11 mouse cellular contexts compared by ENCODE assay signal in the genomic region with DNA sequence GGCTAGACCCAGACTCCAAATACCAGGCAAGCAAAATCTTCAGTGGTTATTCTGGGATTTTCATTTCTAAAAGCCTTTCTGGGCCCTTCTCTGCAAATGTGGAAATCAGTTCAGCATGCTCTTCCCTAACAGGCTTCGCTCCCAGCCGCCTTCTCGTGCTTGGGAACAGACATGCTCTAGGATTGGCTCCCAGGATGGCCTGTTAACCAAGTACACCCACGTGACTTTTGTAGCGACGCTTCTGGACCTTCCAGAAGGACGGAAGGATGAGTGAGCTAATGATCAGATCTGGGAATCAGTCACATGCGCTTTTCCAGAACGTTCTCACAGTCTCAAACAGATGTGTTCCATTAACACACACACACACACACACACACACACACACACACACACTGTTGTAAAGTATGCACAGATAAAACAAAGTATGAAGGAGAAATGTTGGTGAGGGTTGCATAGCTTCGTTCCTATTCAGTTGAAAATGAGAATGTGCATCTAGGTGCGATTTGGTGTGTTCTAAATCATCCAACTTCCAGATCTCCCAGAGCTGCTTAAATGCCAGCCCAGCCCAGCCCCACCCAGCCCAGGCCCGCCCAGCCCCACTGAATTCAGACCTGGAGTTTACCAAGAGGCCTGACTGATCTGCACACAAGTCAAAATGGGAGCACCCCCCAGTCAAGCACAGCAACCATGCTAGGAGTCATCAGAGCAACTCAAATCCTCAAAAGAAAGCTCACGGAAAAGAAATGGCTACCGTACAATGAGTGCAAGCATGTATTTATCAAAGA.
DNase-seq lines count a peak whose midpoint lies in the region; ATAC-seq and TF ChIP-seq lines count a peak whose summit lies in the region.
"Had no signal": no experiment of that assay in that cellular context is flagged by ENCODE, and none has a peak within 500 bp of the region (broad histone marks: within the 10 kb centered on the region; RNA-seq: fewer than 3 reads in every experiment).

No protein-coding gene starts in this region.

- no peaks in the 10 kb centered on the region for H3K9me3 ChIP-seq in heart, embryonic 14.5 days (ENCODE audit: control insufficient read depth, low read length)
- no peaks in the 10 kb centered on the region for H3K9me3 ChIP-seq in liver, embryonic 16.5 days (replicated peaks; ENCODE audit: control insufficient read depth, low read length)
- H3K9me3 ChIP-seq: intestine, embryonic 15.5 days; stomach, embryonic 15.5 days had no signal

- ATAC-seq in heart, embryonic 14.5 days (ENCODE audit: insufficient number of reproducible peaks, insufficient read depth, low FRiP score, low read depth): no peak
- peak; percentile 56; the same call in 1 of the 2 replicates for ATAC-seq in liver, embryonic 16.5 days (ENCODE audit: low read depth)
- ATAC-seq: intestine, embryonic 15.5 days had no signal

- TF ChIP-seq CTCF in embryonic fibroblast, embryonic 13.5 days (IDR thresholded peaks at IDR 0.05; ENCODE audit: borderline replicate concordance, insufficient read depth, low read length): no peak

- no peak for DNase-seq in heart, postnatal 14 days
- peak; percentile 7 for DNase-seq in lung, postnatal 14 days
- no peak for DNase-seq in lung, adult 18-20 months
- no peak for DNase-seq in adrenal gland, postnatal 10 days
- DNase-seq: adrenal gland, adult 8-10 months; kidney, postnatal 14 days had no signal

- peak overlapping the region; percentile 41; the same call in 1 of the 2 replicates for H3K4me2 ChIP-seq in heart, embryonic 14.5 days (ENCODE audit: low read length)
- peak overlapping the region; percentile 28; the same call in 1 of the 2 replicates for H3K4me2 ChIP-seq in liver, embryonic 16.5 days (ENCODE audit: low read depth, low read length)
- H3K4me2 ChIP-seq: intestine, embryonic 15.5 days; stomach, embryonic 15.5 days had no signal

- H3K27me3 ChIP-seq in heart, embryonic 14.5 days (ENCODE audit: control insufficient read depth, insufficient read depth, low read length): peaks cover 19% of the 10 kb centered on the region; the same call in 1 of the 2 replicates
- 0 out of 2 replicates have a peak, but pooled peaks cover 2% of the 10 kb centered on the region for H3K27me3 ChIP-seq in liver, embryonic 16.5 days (ENCODE audit: control insufficient read depth, insufficient read depth, low read depth, low read length)
- H3K27me3 ChIP-seq: intestine, embryonic 15.5 days; stomach, embryonic 15.5 days had no signal

- no peaks in the 10 kb centered on the region for H3K36me3 ChIP-seq in heart, embryonic 14.5 days (ENCODE audit: control insufficient read depth, insufficient read depth, low read length)
- no peaks in the 10 kb centered on the region for H3K36me3 ChIP-seq in liver, embryonic 16.5 days (ENCODE audit: control insufficient read depth, insufficient read depth)
- H3K36me3 ChIP-seq: intestine, embryonic 15.5 days; stomach, embryonic 15.5 days had no signal

- H3K4me3 ChIP-seq in heart, embryonic 14.5 days (ENCODE audit: control insufficient read depth in 1 of 2, insufficient read depth in 1 of 2, low read depth in 1 of 2, low read length in 2 of 2): no peak overlapping the region
- H3K4me3 ChIP-seq in embryonic fibroblast, embryonic 13.5 days (ENCODE audit: insufficient read depth, low read length): no peak overlapping the region
- no peak overlapping the region for H3K4me3 ChIP-seq in liver, embryonic 16.5 days (ENCODE audit: low read depth, low read length)
- H3K4me3 ChIP-seq: intestine, embryonic 15.5 days; stomach, embryonic 15.5 days had no signal

- H3K4me1 ChIP-seq in heart, embryonic 14.5 days (ENCODE audit: control insufficient read depth in 2 of 2, insufficient read depth in 2 of 2, low read length in 2 of 2): peaks cover 7 to 12% of the 10 kb centered on the region in 2 experiments
- H3K4me1 ChIP-seq in embryonic fibroblast, embryonic 13.5 days (ENCODE audit: control insufficient read depth, insufficient read depth, low read length): peaks cover 9% of the 10 kb centered on the region
- H3K4me1 ChIP-seq in liver, embryonic 16.5 days (ENCODE audit: control insufficient read depth, low read depth, low read length): peaks cover 14% of the 10 kb centered on the region
- H3K4me1 ChIP-seq: intestine, embryonic 15.5 days; stomach, embryonic 15.5 days had no signal

- no peak for TF ChIP-seq POLR2A in embryonic fibroblast, embryonic 13.5 days (IDR thresholded peaks at IDR 0.05; ENCODE audit: low read depth, low read length)

- H3K9ac ChIP-seq in heart, embryonic 14.5 days (ENCODE audit: low read length): no peak overlapping the region
- no peak overlapping the region for H3K9ac ChIP-seq in liver, embryonic 16.5 days (ENCODE audit: low read depth, low read length)
- H3K9ac ChIP-seq: intestine, embryonic 15.5 days; stomach, embryonic 15.5 days had no signal

- intact Hi-C loops in heart, postnatal 14 days (cut with DNase I): no loop called here

- no peak overlapping the region for H3K27ac ChIP-seq in heart, embryonic 14.5 days (replicated peaks in 1 of 2; ENCODE audit: control insufficient read depth in 1 of 2, insufficient read depth in 1 of 2, low read depth in 2 of 2, low read length in 2 of 2)
- peak overlapping the region; percentile 14 for H3K27ac ChIP-seq in embryonic fibroblast, embryonic 13.5 days (ENCODE audit: insufficient read depth, low read length)
- H3K27ac ChIP-seq in liver, embryonic 16.5 days (ENCODE audit: low read length): no peak overlapping the region
- H3K27ac ChIP-seq: intestine, embryonic 15.5 days; stomach, embryonic 15.5 days had no signal

- 65% methylated on average over 14 of the region's 14 CpGs for WGBS in heart, embryonic 14.5 days
- WGBS in liver, embryonic 16.5 days (ENCODE audit: insufficient replicate concordance): 71% methylated on average over 14 of the region's 14 CpGs
